Mouse (Mus musculus) frontal cortex, postnatal 14 days (tissue): ENCODE data around the gene Olfr1494.

ENCODE experiments used
- DNase-seq, 2 experiments: peaks; one replicate each; pipeline ENCODE4 v3.0.0; 2022; ENCODE audit warnings: low spot score in 2 of 2

The Olfr1494 gene

GRCm38 (mm10) chr19:13739428-13739827 is at the start of gene Olfr1494:
TSS of gene Olfr1494 (plus strand) at chr19:13739728.
- DNase-seq, result no peak

- DNase-seq, result no peak
These were observed 42.6 kb upstream of the Olfr1494 start, which contains the start of gene Olfr1491 for GRCm38 (mm10) chr19:13696968-13697367. TSS of gene Olfr1491 (plus strand) at chr19:13697268.

GRCm38 (mm10) chr19:13722978-13723377 is 16.6 kb upstream of the Olfr1494 start, which contains the start of gene Olfr1493-ps1:
TSS of gene Olfr1493-ps1 (plus strand) at chr19:13723278.
- no peak for DNase-seq

- no peak for DNase-seq
These were observed 9.8 kb downstream of the Olfr1494 start for GRCm38 (mm10) chr19:13749366-13749765.

GRCm38 (mm10) chr19:13764306-13764705 is 24.8 kb downstream of the Olfr1494 start, which contains the start of gene Olfr1495:
TSS of gene Olfr1495 (plus strand) at chr19:13764606.
- DNase-seq, result no peak

GRCm38 (mm10) chr19:13768565-13769276 is 29.2 kb downstream of the Olfr1494 start:
- no peak for DNase-seq

GRCm38 (mm10) chr19:13777578-13777977 is 38.0 kb downstream of the Olfr1494 start, which contains the start of gene Olfr1496:
TSS of gene Olfr1496 (plus strand) at chr19:13777878.
- DNase-seq, result no peak

GRCm38 (mm10) chr19:13798102-13798501 is 58.6 kb downstream of the Olfr1494 start, which contains the start of gene Olfr1497:
TSS of gene Olfr1497 (minus strand) at chr19:13798202.
- no peak for DNase-seq
